Mouse (Mus musculus) B cell, adult 2 months (primary cell): ENCODE results near the gene Gm7982.
"Not testable (repeated sequence)": the region's sequence is repeated elsewhere in the genome, so short reads cannot be mapped to it uniquely, and the experiment has no call there.

Experiments
- DNase-seq, 2 experiments: peaks; one replicate each; pipeline ENCODE4 v3.0.0; 2022

Gm7982 gene

DNA sequence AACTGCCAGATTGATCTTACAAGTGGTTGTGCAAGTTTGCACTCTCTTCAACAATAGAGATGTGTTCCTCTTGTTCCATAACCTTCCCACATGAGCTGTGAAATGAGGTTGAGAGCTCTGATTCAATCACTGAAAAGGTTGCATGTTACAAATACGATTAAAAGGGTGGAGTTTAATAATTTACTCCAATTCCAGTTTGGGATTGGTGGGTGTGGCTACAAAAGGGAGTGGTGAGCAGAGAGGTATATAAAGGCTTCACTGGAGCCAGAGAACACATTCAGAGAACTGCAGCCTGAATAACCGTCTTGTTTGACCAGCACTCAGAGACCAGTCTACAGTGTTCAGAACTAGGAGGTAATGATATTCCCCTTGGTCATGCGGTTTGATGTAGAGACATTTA is at the start of gene Gm7982:
Gene Gm7982 (plus strand): TSS at position 301 of the 400 bp plus-strand sequence.
- DNase-seq: not testable (repeated sequence)

DNA sequence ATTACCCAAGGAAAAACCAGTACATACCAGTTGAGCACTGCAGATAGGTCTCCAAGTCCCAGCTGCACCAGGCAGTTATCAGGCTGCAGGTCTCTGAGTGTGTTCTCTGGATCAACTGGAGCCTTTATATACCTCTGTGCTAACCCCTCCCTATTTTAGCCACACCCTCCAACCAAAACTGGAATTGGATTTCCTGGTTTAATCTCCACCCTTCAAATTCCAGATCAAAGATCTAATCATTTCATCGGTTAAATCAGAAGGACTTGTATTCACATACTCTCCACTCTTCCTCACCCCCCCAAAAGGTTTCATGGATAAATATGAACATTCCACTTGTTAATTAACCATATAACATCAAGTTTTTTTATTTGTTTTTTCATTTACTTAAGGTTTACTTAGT is 5.7 kb upstream of the Gm7982 start, which contains the start of gene Gm7978:
Gene Gm7978 (minus strand): TSS at position 101 of the 400 bp plus-strand sequence.
- DNase-seq: not testable (repeated sequence)

- not testable (repeated sequence) for DNase-seq
These were observed 33.9 kb downstream of the Gm7982 start, which contains the start of gene E330014E10Rik for GRCm38 (mm10) chr5:95775690-95776089. E330014E10Rik (plus strand) TSS chr5:95775990.
